ENCODE assay signal across 24 mouse cellular contexts in genomic region chr5:117928553-117928952, GRCm38 (mm10). TPM values are rescaled to one million over a fixed set of nuclear protein-coding genes. Genes with fewer than 3 reads are reported as not detected.
A peak's percentile ranks its signal among the peaks of the same experiment; 100 is the strongest.
DNase-seq lines count a peak whose midpoint lies in the region; TF ChIP-seq lines count a peak whose summit lies in the region.
"Had no signal": no experiment of that assay in that cellular context is flagged by ENCODE, and none has a peak within 500 bp of the region (broad histone marks: within the 10 kb centered on the region; RNA-seq: fewer than 3 reads in every experiment).

No protein-coding gene starts in this region.

- H3K4me1 ChIP-seq in ES-Bruce4 (ENCODE audit: control insufficient read depth, insufficient read depth, low read length) = no peaks in the 10 kb centered on the region
- H3K4me1 ChIP-seq: embryonic facial prominence, embryonic 12.5 days; forebrain, embryonic 12.5 days; liver, embryonic 13.5 days; lung, embryonic 15.5 days; midbrain, embryonic 13.5 days; neural tube, embryonic 13.5 days had no signal

- H3K27me3 ChIP-seq in ES-Bruce4 (ENCODE audit: control insufficient read depth, insufficient read depth, low read length, poor library complexity, severe bottlenecking) = no peaks in the 10 kb centered on the region
- H3K27me3 ChIP-seq: embryonic facial prominence, embryonic 12.5 days; forebrain, embryonic 12.5 days had no signal

- H3K36me3 ChIP-seq in ES-Bruce4 (ENCODE audit: control insufficient read depth, insufficient read depth, low read length, poor library complexity, severe bottlenecking) = no peaks in the 10 kb centered on the region
- H3K36me3 ChIP-seq: embryonic facial prominence, embryonic 12.5 days; forebrain, embryonic 12.5 days; hindbrain, embryonic 10.5 days; liver, embryonic 13.5 days; lung, embryonic 15.5 days; midbrain, embryonic 13.5 days; neural tube, embryonic 13.5 days had no signal

- DNase-seq in gastrocnemius, adult 2 months = no peak
- no peak for DNase-seq in gastrocnemius, postnatal 36 days
- no peak for DNase-seq in left cerebral cortex, adult 2 months (ENCODE audit: extremely low spot score in 1 of 2, low spot score in 2 of 2)
- no peak for DNase-seq in left cerebral cortex, postnatal 36 days (ENCODE audit: low spot score in 2 of 2)
- no peak for DNase-seq in cerebellum, postnatal 4 days (ENCODE audit: low spot score in 2 of 2)
- DNase-seq in kidney, postnatal 14 days = no peak
- DNase-seq: adrenal gland, postnatal 10 days; cerebellum, adult 18-20 months; kidney, adult 2 months; kidney, postnatal 25 days; liver, embryonic 13.5 days; lung, postnatal 36 days; right cerebral cortex, adult 18-20 months; right cerebral cortex, postnatal 4 days; thymus, postnatal 25 days had no signal

- no peaks in the 10 kb centered on the region for H3K9me3 ChIP-seq in ES-Bruce4 (replicated peaks; ENCODE audit: control insufficient read depth, insufficient read depth, low read length, poor library complexity, severe bottlenecking)
- H3K9me3 ChIP-seq: embryonic facial prominence, embryonic 12.5 days; forebrain, embryonic 12.5 days; hindbrain, embryonic 10.5 days; liver, embryonic 13.5 days; lung, embryonic 15.5 days; midbrain, embryonic 13.5 days; neural tube, embryonic 13.5 days had no signal

- no peak overlapping the region for H3K27ac ChIP-seq in gastrocnemius, adult 2 months
- no peak overlapping the region for H3K27ac ChIP-seq in left cerebral cortex, adult 2 months
- H3K27ac ChIP-seq in ES-Bruce4 (ENCODE audit: insufficient read depth, low read length) = no peak overlapping the region
- H3K27ac ChIP-seq: embryonic facial prominence, embryonic 12.5 days; forebrain, embryonic 12.5 days; hindbrain, embryonic 10.5 days; liver, embryonic 13.5 days; lung, embryonic 15.5 days; midbrain, embryonic 13.5 days; neural tube, embryonic 13.5 days had no signal

- intact Hi-C loops in gastrocnemius, adult 2 months (cut with DNase I) = no loop called here
- intact Hi-C loops in gastrocnemius, postnatal 36 days (cut with DNase I) = no loop called here
- intact Hi-C loops in left cerebral cortex, adult 2 months (cut with DNase I) = no loop called here
- intact Hi-C loops in left cerebral cortex, postnatal 36 days (cut with DNase I) = no loop called here

- TF ChIP-seq EP300 in ES-Bruce4 (IDR thresholded peaks at IDR 0.05; ENCODE audit: insufficient read depth, low read depth, low read length) = no peak

- peak; percentile 27; the same call in 1 of the 2 replicates for TF ChIP-seq CTCF in gastrocnemius, adult 2 months (IDR thresholded peaks at IDR 0.05)
- TF ChIP-seq CTCF in left cerebral cortex, adult 2 months (IDR thresholded peaks at IDR 0.05) = peak; percentile 14; the same call in 1 of the 2 replicates
- TF ChIP-seq CTCF in ES-Bruce4 (IDR thresholded peaks at IDR 0.05; ENCODE audit: low read depth, low read length) = peak; percentile 21

- H3K4me3 ChIP-seq in gastrocnemius, adult 2 months = no peak overlapping the region
- H3K4me3 ChIP-seq in left cerebral cortex, adult 2 months = no peak overlapping the region
- H3K4me3 ChIP-seq in ES-Bruce4 (ENCODE audit: low read depth, low read length) = no peak overlapping the region
- H3K4me3 ChIP-seq: embryonic facial prominence, embryonic 12.5 days; forebrain, embryonic 12.5 days; hindbrain, embryonic 10.5 days; liver, embryonic 13.5 days; lung, embryonic 15.5 days; megakaryocyte, embryonic 14.5 days; midbrain, embryonic 13.5 days; myocyte; neural tube, embryonic 13.5 days had no signal

- no peak overlapping the region for H3K9ac ChIP-seq in ES-Bruce4 (ENCODE audit: low read depth, poor library complexity, severe bottlenecking)
- H3K9ac ChIP-seq: embryonic facial prominence, embryonic 12.5 days; forebrain, embryonic 12.5 days; liver, embryonic 13.5 days; lung, embryonic 15.5 days; midbrain, embryonic 13.5 days; neural tube, embryonic 13.5 days had no signal

- no peak for TF ChIP-seq POLR2A in ES-Bruce4 (IDR thresholded peaks at IDR 0.05; ENCODE audit: insufficient read depth, low read length)

RNA-seq across cellular contexts. Expression of gene Fbxo21, which starts 48.0 kb away (rescaled TPM):
- 10 to 100 TPM; 11.8 to 13.3 TPM for total RNA-seq in gastrocnemius, adult 2 months (2021)
- 10 to 100 TPM in 1 of 2 experiments, 1 to 10 TPM in 1; 8.5 to 13.6 TPM for total RNA-seq in gastrocnemius, postnatal 36 days (2021)
- total RNA-seq in left cerebral cortex, adult 2 months (2021) = 100 to 1,000 TPM; 110 to 111 TPM
- total RNA-seq in left cerebral cortex, postnatal 36 days (2021) = 100 to 1,000 TPM; 110 to 111 TPM
- 54.6 and 60.1 TPM in 2 replicates for polyA plus RNA-seq in ES-Bruce4 (2011; ENCODE audit: insufficient read depth, insufficient read length, low read depth, missing spikeins)

Comparison
In these comparisons a context has a peak if more than half of its experiments do, and no peak if none do; other contexts are left out.
1. RNA of gene Fbxo21, which starts 48.0 kb away (total RNA-seq): 110 to 111 TPM in left cerebral cortex, postnatal 36 days and 110 to 111 TPM in left cerebral cortex, adult 2 months; 8.5 to 13.6 TPM in gastrocnemius, postnatal 36 days and 11.8 to 13.3 TPM in gastrocnemius, adult 2 months; every median in the first group is over 4 times any median in the second.
2. Peak in every context shown above with its lines, with median percentiles within 50 percentile points of each other: CTCF ChIP-seq.